Mouse (Mus musculus) neural tube, embryonic 15.5 days (tissue): Measurements from ENCODE around the gene Cpb1. TPM values are rescaled to one million over a fixed set of nuclear protein-coding genes. Genes with fewer than 3 reads are reported as not detected.

Experiments used
- ATAC-seq: fragments of 200-750 bp; cut with Nextera tagmentation; 2 replicates; pipeline ENCODE4 v1.8.0; 2017; ENCODE audit warnings: mild to moderate bottlenecking, moderate TSS enrichment, moderate library complexity; ENCODE audit not compliant: low FRiP score
- H3K27ac ChIP-seq: fragments of 300-500 bp; sonication (generic); replicated peaks from 2 replicates; pipeline ENCODE4 v1.5.1; 2015; ENCODE audit warnings: mild to moderate bottlenecking, inconsistent platforms
- H3K27me3 ChIP-seq: fragments of 300-500 bp; sonication (generic); replicated peaks from 2 replicates; pipeline ENCODE4 v1.6.1; 2015; ENCODE audit warnings: inconsistent platforms
- H3K36me3 ChIP-seq: fragments of 300-500 bp; sonication (generic); 2 replicates; pipeline ENCODE4 v1.6.1; 2015; ENCODE audit warnings: inconsistent platforms
- H3K4me1 ChIP-seq: fragments of 300-500 bp; sonication (generic); 2 replicates; pipeline ENCODE4 v1.6.1; 2015; ENCODE audit warnings: inconsistent platforms
- H3K4me2 ChIP-seq: fragments of 300-500 bp; sonication (generic); 2 replicates; pipeline ENCODE4 v1.6.1; 2015; ENCODE audit warnings: inconsistent platforms, mild to moderate bottlenecking, moderate library complexity
- H3K4me3 ChIP-seq: fragments of 300-500 bp; sonication (generic); replicated peaks from 2 replicates; pipeline ENCODE4 v1.5.1; 2015; ENCODE audit warnings: mild to moderate bottlenecking, inconsistent platforms
- H3K9ac ChIP-seq: fragments of 300-500 bp; sonication (generic); replicated peaks from 2 replicates; pipeline ENCODE4 v1.6.1; 2015; ENCODE audit warnings: mild to moderate bottlenecking, inconsistent platforms
- H3K9me3 ChIP-seq: fragments of 300-500 bp; sonication (generic); replicated peaks from 2 replicates; pipeline ENCODE4 v1.6.1; 2016; ENCODE audit warnings: inconsistent platforms
- WGBS: fragments of 180-500 bp; shearing (Covaris S2); methylation state at CpG from one replicate; pipeline ENCODE4 v1.1.7; 2015; ENCODE audit warnings: mixed read lengths; 5-methylcytosine and 5-hydroxymethylcytosine counted together
- polyA plus RNA-seq: library from polyadenylated mRNA; unstranded; fragments of >200 nt; fragmentation: Nextera tagmentation; extraction: Ambion mirVana; gene quantifications from 2 replicates; pipeline ENCODE4 v1.2.1, GENCODE M21; 2015

The Cpb1 gene
- polyA plus RNA-seq = 0.49 and 0.84 TPM in 2 replicates

GRCm38 (mm10) chr3:20275633-20276032 is at the start of gene Cpb1:
TSS of gene Cpb1 (minus strand) at chr3:20275733.
- Histone ChIP-seq H3K36me3 (no peaks in the 10 kb centered on the region), H3K4me2 (no peak within 1 kb of the TSS), H3K4me3 (no peak within 1 kb of the TSS), H3K9ac (no peak within 1 kb of the TSS), H3K4me1 (no peaks in the 10 kb centered on the region), H3K9me3 (no peaks in the 10 kb centered on the region), H3K27ac (no peak within 1 kb of the TSS), H3K27me3 (no peaks in the 10 kb centered on the region)
- 89% methylated on average over 3 of the region's 3 CpGs for WGBS
- no peak for ATAC-seq

GRCm38 (mm10) chr3:20317233-20317632 is 41.7 kb upstream of the Cpb1 start:
- ATAC-seq = no peak
- Histone ChIP-seq H3K27ac (no peak overlapping the region), H3K9me3 (no peaks in the 10 kb centered on the region), H3K4me3 (no peak overlapping the region), H3K36me3 (no peaks in the 10 kb centered on the region), H3K27me3 (no peaks in the 10 kb centered on the region), H3K9ac (no peak overlapping the region), H3K4me1 (no peaks in the 10 kb centered on the region), H3K4me2 (no peak overlapping the region)
- 11% methylated on average over 1 of the region's 1 CpGs for WGBS

GRCm38 (mm10) chr3:20309142-20309541 is 33.6 kb upstream of the Cpb1 start:
- H3K9me3 ChIP-seq = no peaks in the 10 kb centered on the region
- no peaks in the 10 kb centered on the region for H3K36me3 ChIP-seq
- WGBS = 82% methylated on average over 4 of the region's 4 CpGs
- H3K4me1 ChIP-seq = no peaks in the 10 kb centered on the region
- ATAC-seq = no peak
- no peak overlapping the region for H3K4me2 ChIP-seq
- H3K4me3 ChIP-seq = no peak overlapping the region
- H3K27me3 ChIP-seq = no peaks in the 10 kb centered on the region
- no peak overlapping the region for H3K27ac ChIP-seq
- H3K9ac ChIP-seq = no peak overlapping the region

GRCm38 (mm10) chr3:20307256-20307655 is 31.7 kb upstream of the Cpb1 start:
- no peak overlapping the region for H3K27ac ChIP-seq
- no peaks in the 10 kb centered on the region for H3K4me1 ChIP-seq
- H3K4me3 ChIP-seq = no peak overlapping the region
- no peaks in the 10 kb centered on the region for H3K9me3 ChIP-seq
- no peak overlapping the region for H3K4me2 ChIP-seq
- no peaks in the 10 kb centered on the region for H3K36me3 ChIP-seq
- no peak overlapping the region for H3K9ac ChIP-seq
- H3K27me3 ChIP-seq = no peaks in the 10 kb centered on the region
- 89% methylated on average over 4 of the region's 4 CpGs for WGBS
- ATAC-seq = no peak

GRCm38 (mm10) chr3:20304758-20305352 is 29.3 kb upstream of the Cpb1 start:
- Histone ChIP-seq H3K36me3 (no peaks in the 10 kb centered on the region), H3K27ac (no peak overlapping the region), H3K4me1 (no peaks in the 10 kb centered on the region), H3K9me3 (no peaks in the 10 kb centered on the region), H3K4me3 (no peak overlapping the region), H3K27me3 (no peaks in the 10 kb centered on the region), H3K4me2 (no peak overlapping the region), H3K9ac (no peak overlapping the region)
- no peak for ATAC-seq
- 63% methylated on average over 2 of the region's 2 CpGs for WGBS

- ATAC-seq = no peak
- 85% methylated on average over 3 of the region's 3 CpGs for WGBS
- Histone ChIP-seq H3K27me3 (no peaks in the 10 kb centered on the region), H3K36me3 (no peaks in the 10 kb centered on the region), H3K4me2 (no peak overlapping the region), H3K4me3 (no peak overlapping the region), H3K27ac (no peak overlapping the region), H3K9ac (no peak overlapping the region), H3K4me1 (no peaks in the 10 kb centered on the region), H3K9me3 (no peaks in the 10 kb centered on the region)
These were observed 20.0 kb upstream of the Cpb1 start for GRCm38 (mm10) chr3:20295546-20295945.

GRCm38 (mm10) chr3:20294542-20295348 is 19.2 kb upstream of the Cpb1 start:
- Histone ChIP-seq H3K4me2 (no peak overlapping the region), H3K4me3 (no peak overlapping the region), H3K9ac (no peak overlapping the region), H3K4me1 (no peaks in the 10 kb centered on the region), H3K36me3 (no peaks in the 10 kb centered on the region), H3K27me3 (no peaks in the 10 kb centered on the region), H3K27ac (no peak overlapping the region), H3K9me3 (no peaks in the 10 kb centered on the region)
- WGBS = 88% methylated on average over 9 of the region's 9 CpGs
- ATAC-seq = no peak

GRCm38 (mm10) chr3:20291370-20291769 is 15.8 kb upstream of the Cpb1 start:
- Histone ChIP-seq H3K27me3 (no peaks in the 10 kb centered on the region), H3K4me2 (no peak overlapping the region), H3K9me3 (no peaks in the 10 kb centered on the region), H3K9ac (no peak overlapping the region), H3K4me1 (no peaks in the 10 kb centered on the region), H3K27ac (no peak overlapping the region), H3K36me3 (no peaks in the 10 kb centered on the region), H3K4me3 (no peak overlapping the region)
- ATAC-seq = no peak

- no peaks in the 10 kb centered on the region for H3K9me3 ChIP-seq
- no peak overlapping the region for H3K4me2 ChIP-seq
- no peaks in the 10 kb centered on the region for H3K4me1 ChIP-seq
- WGBS = 91% methylated on average over 2 of the region's 2 CpGs
- H3K27ac ChIP-seq = no peak overlapping the region
- no peak overlapping the region for H3K9ac ChIP-seq
- no peaks in the 10 kb centered on the region for H3K36me3 ChIP-seq
- ATAC-seq = no peak
- no peaks in the 10 kb centered on the region for H3K27me3 ChIP-seq
- H3K4me3 ChIP-seq = no peak overlapping the region
These were observed 13.2 kb upstream of the Cpb1 start for GRCm38 (mm10) chr3:20288761-20289160.

GRCm38 (mm10) chr3:20281796-20282195 is 6.3 kb upstream of the Cpb1 start:
- Histone ChIP-seq H3K36me3 (no peaks in the 10 kb centered on the region), H3K9ac (no peak overlapping the region), H3K27ac (no peak overlapping the region), H3K27me3 (no peaks in the 10 kb centered on the region), H3K4me3 (no peak overlapping the region), H3K4me2 (no peak overlapping the region), H3K4me1 (no peaks in the 10 kb centered on the region), H3K9me3 (no peaks in the 10 kb centered on the region)
- 68% methylated on average over 1 of the region's 1 CpGs for WGBS
- ATAC-seq = no peak

- H3K27ac ChIP-seq = no peak overlapping the region
- ATAC-seq = no peak
- no peaks in the 10 kb centered on the region for H3K27me3 ChIP-seq
- no peak overlapping the region for H3K4me3 ChIP-seq
- no peak overlapping the region for H3K9ac ChIP-seq
- H3K4me2 ChIP-seq = no peak overlapping the region
- 53% methylated on average over 9 of the region's 9 CpGs for WGBS
- no peaks in the 10 kb centered on the region for H3K4me1 ChIP-seq
- H3K36me3 ChIP-seq = no peaks in the 10 kb centered on the region
- H3K9me3 ChIP-seq = no peaks in the 10 kb centered on the region
These were observed 20.7 kb downstream of the Cpb1 start for GRCm38 (mm10) chr3:20254566-20255479.
